Mouse (Mus musculus) cerebellum, adult 2 months (tissue): ENCODE data around the gene Gm42906. TPM values are rescaled to one million over a fixed set of nuclear protein-coding genes. Genes with fewer than 3 reads are reported as not detected.

Source experiments
- DNase-seq, 2 experiments: peaks; one replicate each; pipeline ENCODE4 v3.0.0; 2021
- H3K27ac ChIP-seq: fragments of 200-500 bp; 2 replicates; pipeline ENCODE4 v1.5.1; 2012; ENCODE audit warnings: low read length, control low read depth, inconsistent platforms; ENCODE audit not compliant: insufficient read depth
- H3K27me3 ChIP-seq: fragments of 200-500 bp; 2 replicates; pipeline ENCODE4 v1.6.1; 2012; ENCODE audit warnings: inconsistent platforms, mild to moderate bottlenecking, low read length, moderate library complexity; ENCODE audit not compliant: control insufficient read depth, insufficient read depth
- H3K4me1 ChIP-seq: fragments of 200-500 bp; 2 replicates; pipeline ENCODE4 v1.6.1; 2011; ENCODE audit warnings: low read length; ENCODE audit not compliant: control insufficient read depth, insufficient read depth
- H3K4me3 ChIP-seq: fragments of 200-500 bp; replicated peaks from 2 replicates; pipeline ENCODE3; 2011; ENCODE audit warnings: mild to moderate bottlenecking, low read depth, low read length, control low read depth; ENCODE audit not compliant: insufficient read depth
- CTCF ChIP-seq: fragments of 200-500 bp; IDR thresholded peaks from 2 replicates; pipeline ENCODE4 v1.5.1; 2011; ENCODE audit warnings: low read depth, mild to moderate bottlenecking, control low read depth, low read length, moderate library complexity, borderline replicate concordance; ENCODE audit not compliant: insufficient read depth
- POLR2A ChIP-seq: fragments of 200-500 bp; IDR thresholded peaks from 2 replicates; pipeline ENCODE4 v1.6.1; 2011; ENCODE audit warnings: low read length, control low read depth, borderline replicate concordance; ENCODE audit not compliant: insufficient read depth
- WGBS: fragments of 180-500 bp; shearing (Covaris S2); methylation state at CpG from one replicate; pipeline ENCODE4 v1.1.7; 2018; 5-methylcytosine and 5-hydroxymethylcytosine counted together
- polyA plus RNA-seq: library from polyadenylated mRNA; depleted of rRNA; stranded (reverse); fragments of >200 nt; gene quantifications from 2 replicates; pipeline ENCODE4 v1.2.3, GENCODE M21; 2012

Gm42906 gene
- polyA plus RNA-seq, 1 experiment, result not detected

GRCm38 (mm10) chr5:151109822-151110221 is 318.1 kb downstream of the Gm42906 start:
- no peak overlapping the region for H3K4me3 ChIP-seq
- TF ChIP-seq CTCF (no peak), POLR2A (no peak)
- H3K27ac ChIP-seq, result no peak overlapping the region
- no peaks in the 10 kb centered on the region for H3K4me1 ChIP-seq
- WGBS, result 82% methylated on average over 2 of the region's 2 CpGs
- no peak for DNase-seq
- no peaks in the 10 kb centered on the region for H3K27me3 ChIP-seq

GRCm38 (mm10) chr5:151108955-151109354 is 319.0 kb downstream of the Gm42906 start:
- Histone ChIP-seq H3K27me3 (no peaks in the 10 kb centered on the region), H3K4me3 (no peak overlapping the region), H3K27ac (no peak overlapping the region), H3K4me1 (no peaks in the 10 kb centered on the region)
- no peak for TF ChIP-seq POLR2A
- no peak for TF ChIP-seq CTCF
- no peak for DNase-seq
- 90% methylated on average over 7 of the region's 7 CpGs for WGBS

GRCm38 (mm10) chr5:151108291-151108897 is 319.6 kb downstream of the Gm42906 start:
- whole genome bisulfite sequencing, result 73% methylated on average over 19 of the region's 19 CpGs
- Histone ChIP-seq H3K4me3 (no peak overlapping the region), H3K4me1 (no peaks in the 10 kb centered on the region), H3K27me3 (no peaks in the 10 kb centered on the region), H3K27ac (no peak overlapping the region)
- DNase-seq, result no peak
- TF ChIP-seq CTCF, result no peak
- TF ChIP-seq POLR2A, result no peak

GRCm38 (mm10) chr5:151106841-151107240 is 321.1 kb downstream of the Gm42906 start:
- no peak for DNase-seq
- H3K27ac ChIP-seq, result no peak overlapping the region
- 92% methylated on average over 3 of the region's 3 CpGs for WGBS
- H3K4me3 ChIP-seq, result no peak overlapping the region
- H3K27me3 ChIP-seq, result no peaks in the 10 kb centered on the region
- TF ChIP-seq CTCF (no peak), POLR2A (no peak)
- H3K4me1 ChIP-seq, result no peaks in the 10 kb centered on the region

- no peak overlapping the region for H3K4me3 ChIP-seq
- no peaks in the 10 kb centered on the region for H3K4me1 ChIP-seq
- 75% methylated on average over 10 of the region's 10 CpGs for WGBS
- H3K27me3 ChIP-seq, result no peaks in the 10 kb centered on the region
- no peak overlapping the region for H3K27ac ChIP-seq
- DNase-seq, result no peak
- no peak for TF ChIP-seq POLR2A
- TF ChIP-seq CTCF, result no peak
Measured at GRCm38 (mm10) chr5:151105054-151105971, 322.6 kb downstream of the Gm42906 start.

- no peak for DNase-seq
- 58% methylated on average over 9 of the region's 9 CpGs for WGBS
- no peaks in the 10 kb centered on the region for H3K27me3 ChIP-seq
- no peaks in the 10 kb centered on the region for H3K4me1 ChIP-seq
- TF ChIP-seq CTCF (no peak), POLR2A (no peak)
- no peak overlapping the region for H3K4me3 ChIP-seq
- no peak overlapping the region for H3K27ac ChIP-seq
Measured at GRCm38 (mm10) chr5:151104354-151105053, 323.5 kb downstream of the Gm42906 start.

GRCm38 (mm10) chr5:151103284-151103683 is 324.7 kb downstream of the Gm42906 start:
- 91% methylated on average over 4 of the region's 4 CpGs for WGBS
- Histone ChIP-seq H3K27ac (no peak overlapping the region), H3K4me1 (no peaks in the 10 kb centered on the region), H3K27me3 (no peaks in the 10 kb centered on the region), H3K4me3 (no peak overlapping the region)
- no peak for DNase-seq
- TF ChIP-seq CTCF (no peak), POLR2A (no peak)
